Mouse (Mus musculus) heart, embryonic 10.5 days (tissue): ENCODE data around the gene Sstr3. TPM values are rescaled to one million over a fixed set of nuclear protein-coding genes. Genes with fewer than 3 reads are reported as not detected.

ENCODE experiments used
- DNase-seq: peaks from one replicate; pipeline ENCODE4 v3.0.0-alpha.2; 2017; ENCODE audit warnings: low spot score
- H3K27ac ChIP-seq: fragments of 300-500 bp; sonication (generic); 2 replicates; pipeline ENCODE4 v1.5.1; 2016; ENCODE audit warnings: mild to moderate bottlenecking
- H3K27me3 ChIP-seq: fragments of 300-500 bp; sonication (generic); 2 replicates; pipeline ENCODE4 v1.6.1; 2016; ENCODE audit warnings: mild to moderate bottlenecking; ENCODE audit not compliant: poor library complexity, insufficient read depth, severe bottlenecking
- H3K36me3 ChIP-seq: fragments of 300-500 bp; sonication (generic); 2 replicates; pipeline ENCODE4 v1.6.1; 2016; ENCODE audit warnings: mild to moderate bottlenecking, moderate library complexity
- H3K4me1 ChIP-seq: fragments of 300-500 bp; sonication (generic); 2 replicates; pipeline ENCODE4 v1.6.1; 2016; ENCODE audit warnings: mild to moderate bottlenecking
- H3K4me3 ChIP-seq: fragments of 300-500 bp; sonication (generic); 2 replicates; pipeline ENCODE4 v1.5.1; 2016; ENCODE audit warnings: mild to moderate bottlenecking, moderate library complexity
- H3K9me3 ChIP-seq: fragments of 300-500 bp; sonication (generic); 2 replicates; pipeline ENCODE4 v1.6.1; 2016; ENCODE audit warnings: mild to moderate bottlenecking, moderate library complexity
- WGBS: fragments of 180-500 bp; shearing (Covaris S2); methylation state at CpG from one replicate; pipeline ENCODE4 v1.1.7; 2016; 5-methylcytosine and 5-hydroxymethylcytosine counted together
- polyA plus RNA-seq: library from polyadenylated mRNA; unstranded; fragments of >200 nt; fragmentation: Nextera tagmentation; extraction: Ambion mirVana; gene quantifications from 2 replicates; pipeline ENCODE4 v1.2.1, GENCODE M21; 2016

The Sstr3 gene
- polyA plus RNA-seq, 1 experiment from 2014 or later: not detected

- WGBS: 62% methylated on average over 7 of the region's 7 CpGs
- no peaks in the 10 kb centered on the region for H3K9me3 ChIP-seq
- no peaks in the 10 kb centered on the region; the same call in 1 of the 2 replicates for H3K27me3 ChIP-seq
- no peak for DNase-seq
- no peaks in the 10 kb centered on the region for H3K36me3 ChIP-seq
- H3K27ac ChIP-seq: peak overlapping the region; percentile 36; the same call in 1 of the 2 replicates
- peaks cover 35% of the 10 kb centered on the region for H3K4me1 ChIP-seq
- no peak overlapping the region for H3K4me3 ChIP-seq
These were observed 26.3 kb downstream of the Sstr3 start for GRCm38 (mm10) chr15:78518221-78518620.

GRCm38 (mm10) chr15:78515759-78516158 lies 28.7 kb downstream of the Sstr3 start:
- H3K4me3 ChIP-seq: no peak overlapping the region
- H3K27me3 ChIP-seq: no peaks in the 10 kb centered on the region
- no peaks in the 10 kb centered on the region for H3K9me3 ChIP-seq
- peaks cover 22% of the 10 kb centered on the region for H3K4me1 ChIP-seq
- DNase-seq: no peak
- no peak overlapping the region for H3K27ac ChIP-seq
- H3K36me3 ChIP-seq: no peaks in the 10 kb centered on the region
- 75% methylated on average over 6 of the region's 6 CpGs for WGBS

- peak; percentile 86 for DNase-seq
- Histone ChIP-seq H3K4me1 (peaks cover 25% of the 10 kb centered on the region), H3K36me3 (no peaks in the 10 kb centered on the region), H3K9me3 (no peaks in the 10 kb centered on the region), H3K27ac (peak overlapping the region; percentile 25), H3K4me3 (no peak overlapping the region), H3K27me3 (no peaks in the 10 kb centered on the region)
- WGBS: 30% methylated on average over 7 of the region's 7 CpGs
These were observed 29.9 kb downstream of the Sstr3 start for GRCm38 (mm10) chr15:78514393-78515146.

GRCm38 (mm10) chr15:78513019-78513418 lies 31.5 kb downstream of the Sstr3 start:
- no peaks in the 10 kb centered on the region for H3K9me3 ChIP-seq
- WGBS: 83% methylated on average over 14 of the region's 14 CpGs
- H3K4me3 ChIP-seq: no peak overlapping the region
- H3K4me1 ChIP-seq: peaks cover 22% of the 10 kb centered on the region
- no peak overlapping the region for H3K27ac ChIP-seq
- no peaks in the 10 kb centered on the region for H3K27me3 ChIP-seq
- DNase-seq: no peak
- H3K36me3 ChIP-seq: no peaks in the 10 kb centered on the region

- H3K27ac ChIP-seq: no peak overlapping the region
- no peaks in the 10 kb centered on the region for H3K27me3 ChIP-seq
- DNase-seq: no peak
- H3K36me3 ChIP-seq: no peaks in the 10 kb centered on the region
- H3K4me1 ChIP-seq: peaks cover 18% of the 10 kb centered on the region
- no peak overlapping the region for H3K4me3 ChIP-seq
- WGBS: 71% methylated on average over 7 of the region's 7 CpGs
- no peaks in the 10 kb centered on the region for H3K9me3 ChIP-seq
These were observed 32.5 kb downstream of the Sstr3 start for GRCm38 (mm10) chr15:78511951-78512350.

- Histone ChIP-seq H3K4me1 (peaks cover 18% of the 10 kb centered on the region), H3K9me3 (no peaks in the 10 kb centered on the region), H3K27ac (no peak overlapping the region), H3K27me3 (no peaks in the 10 kb centered on the region), H3K36me3 (no peaks in the 10 kb centered on the region), H3K4me3 (no peak overlapping the region)
- no peak for DNase-seq
- 85% methylated on average over 6 of the region's 6 CpGs for WGBS
These were observed 33.7 kb downstream of the Sstr3 start for GRCm38 (mm10) chr15:78510736-78511135.

GRCm38 (mm10) chr15:78510121-78510576 lies 34.3 kb downstream of the Sstr3 start:
- peak overlapping the region; percentile 53 for H3K27ac ChIP-seq
- peaks cover 18% of the 10 kb centered on the region for H3K4me1 ChIP-seq
- no peak overlapping the region for H3K4me3 ChIP-seq
- H3K36me3 ChIP-seq: no peaks in the 10 kb centered on the region
- no peak for DNase-seq
- WGBS: 70% methylated on average over 8 of the region's 8 CpGs
- no peaks in the 10 kb centered on the region for H3K27me3 ChIP-seq
- no peaks in the 10 kb centered on the region for H3K9me3 ChIP-seq

GRCm38 (mm10) chr15:78509297-78509899 lies 35.1 kb downstream of the Sstr3 start:
- peak overlapping the region; percentile 53 for H3K27ac ChIP-seq
- DNase-seq: no peak
- H3K36me3 ChIP-seq: no peaks in the 10 kb centered on the region
- no peaks in the 10 kb centered on the region for H3K9me3 ChIP-seq
- peaks cover 11% of the 10 kb centered on the region for H3K4me1 ChIP-seq
- peak overlapping the region; percentile 22; the same call in 1 of the 2 replicates for H3K4me3 ChIP-seq
- 45% methylated on average over 12 of the region's 12 CpGs for WGBS
- no peaks in the 10 kb centered on the region for H3K27me3 ChIP-seq

- Histone ChIP-seq H3K27ac (no peak overlapping the region), H3K27me3 (no peaks in the 10 kb centered on the region; the same call in 1 of the 2 replicates), H3K9me3 (no peaks in the 10 kb centered on the region), H3K36me3 (no peaks in the 10 kb centered on the region), H3K4me3 (no peak overlapping the region), H3K4me1 (peaks cover 8% of the 10 kb centered on the region)
- DNase-seq: no peak
- WGBS: 70% methylated on average over 7 of the region's 7 CpGs
These were observed 36.0 kb downstream of the Sstr3 start for GRCm38 (mm10) chr15:78508443-78508842.

GRCm38 (mm10) chr15:78505541-78505940 lies 38.9 kb downstream of the Sstr3 start:
- no peak overlapping the region for H3K4me3 ChIP-seq
- H3K27me3 ChIP-seq: no peaks in the 10 kb centered on the region; the same call in 1 of the 2 replicates
- no peaks in the 10 kb centered on the region for H3K36me3 ChIP-seq
- DNase-seq: no peak
- no peak overlapping the region for H3K27ac ChIP-seq
- 82% methylated on average over 3 of the region's 3 CpGs for WGBS
- H3K4me1 ChIP-seq: peaks cover 8% of the 10 kb centered on the region
- no peaks in the 10 kb centered on the region for H3K9me3 ChIP-seq

GRCm38 (mm10) chr15:78504816-78505215 lies 39.7 kb downstream of the Sstr3 start:
- H3K9me3 ChIP-seq: no peaks in the 10 kb centered on the region
- H3K27me3 ChIP-seq: no peaks in the 10 kb centered on the region; the same call in 1 of the 2 replicates
- no peaks in the 10 kb centered on the region for H3K36me3 ChIP-seq
- H3K27ac ChIP-seq: no peak overlapping the region
- H3K4me3 ChIP-seq: no peak overlapping the region
- no peak for DNase-seq
- H3K4me1 ChIP-seq: peaks cover 4% of the 10 kb centered on the region
- 92% methylated on average over 5 of the region's 5 CpGs for WGBS

- H3K4me1 ChIP-seq: no peaks in the 10 kb centered on the region
- DNase-seq: no peak
- H3K9me3 ChIP-seq: no peaks in the 10 kb centered on the region
- no peak overlapping the region for H3K4me3 ChIP-seq
- H3K27me3 ChIP-seq: no peaks in the 10 kb centered on the region; the same call in 1 of the 2 replicates
- H3K27ac ChIP-seq: no peak overlapping the region
- H3K36me3 ChIP-seq: no peaks in the 10 kb centered on the region
- 84% methylated on average over 1 of the region's 1 CpGs for WGBS
These were observed 40.5 kb downstream of the Sstr3 start for GRCm38 (mm10) chr15:78504013-78504412.

GRCm38 (mm10) chr15:78502437-78503132 lies 41.9 kb downstream of the Sstr3 start:
- Histone ChIP-seq H3K9me3 (no peaks in the 10 kb centered on the region), H3K27ac (no peak overlapping the region), H3K4me3 (no peak overlapping the region), H3K36me3 (no peaks in the 10 kb centered on the region), H3K27me3 (no peaks in the 10 kb centered on the region; the same call in 1 of the 2 replicates), H3K4me1 (no peaks in the 10 kb centered on the region)
- WGBS: 79% methylated on average over 18 of the region's 18 CpGs
- no peak for DNase-seq
